Mouse (Mus musculus) myocyte (in vitro differentiated cells): ENCODE results near the gene Stard8. TPM values are rescaled to one million over a fixed set of nuclear protein-coding genes. Genes with fewer than 3 reads are reported as not detected.

Source experiments
- H3K27me3 ChIP-seq: one replicate; pipeline ENCODE4 v1.6.1; 2011; ENCODE audit not compliant: control insufficient read depth, insufficient read depth, insufficient read length
- H3K36me3 ChIP-seq: one replicate; pipeline ENCODE4 v1.6.1; 2011; ENCODE audit not compliant: control insufficient read depth, insufficient read depth
- H3K4me2 ChIP-seq: one replicate; pipeline ENCODE4 v1.6.1; 2011; ENCODE audit warnings: low read depth, control low read depth
- H3K4me3 ChIP-seq: one replicate; pipeline ENCODE4 v1.5.1; 2011; ENCODE audit warnings: mild to moderate bottlenecking, control low read depth, moderate library complexity
- H3K79me2 ChIP-seq: one replicate; pipeline ENCODE4 v1.6.1; 2011; ENCODE audit not compliant: control insufficient read depth, insufficient read depth
- H3ac ChIP-seq: one replicate; pipeline ENCODE4 v1.6.1; 2011; ENCODE audit not compliant: control insufficient read depth, insufficient read length
- CEBPB ChIP-seq: IDR thresholded peaks from 2 replicates; pipeline ENCODE4 v1.6.1; 2011; ENCODE audit warnings: mild to moderate bottlenecking, moderate library complexity; ENCODE audit not compliant: poor library complexity, insufficient read depth, severe bottlenecking
- E2F4 ChIP-seq: IDR thresholded peaks from one replicate; pipeline ENCODE4 v1.6.1; 2011; ENCODE audit warnings: mild to moderate bottlenecking, control low read depth, moderate library complexity; ENCODE audit not compliant: insufficient read depth
- MAX ChIP-seq: IDR thresholded peaks from one replicate; pipeline ENCODE4 v1.6.1; 2011; ENCODE audit warnings: low read depth, mild to moderate bottlenecking, control low read depth
- MYOD1 ChIP-seq, 3 experiments: IDR thresholded peaks; one replicate each; pipeline ENCODE4 v1.6.1; 2011; ENCODE audit warnings: control low read depth in 2 of 3, low read depth in 2 of 3, mild to moderate bottlenecking in 2 of 3, moderate library complexity in 1 of 3; ENCODE audit not compliant: insufficient read length in 2 of 3, control insufficient read depth in 1 of 3
- MYOG ChIP-seq, 3 experiments: IDR thresholded peaks; one replicate each; pipeline ENCODE4 v1.6.1; 2011; ENCODE audit warnings: control low read depth in 2 of 3, low read depth in 2 of 3, mild to moderate bottlenecking in 2 of 3; ENCODE audit not compliant: insufficient read length in 2 of 3, control insufficient read depth in 1 of 3, insufficient read depth in 1 of 3
- POLR2A ChIP-seq: IDR thresholded peaks from one replicate; pipeline ENCODE4 v1.6.1; 2011; ENCODE audit warnings: low read depth, mild to moderate bottlenecking, control low read depth, moderate library complexity; ENCODE audit not compliant: insufficient read length
- POLR2AphosphoS2 ChIP-seq: IDR thresholded peaks from one replicate; pipeline ENCODE4 v1.6.1; 2011; ENCODE audit warnings: low read depth, control low read depth; ENCODE audit not compliant: insufficient read length
- REST ChIP-seq: IDR thresholded peaks from one replicate; pipeline ENCODE4 v1.6.1; 2011; ENCODE audit warnings: mild to moderate bottlenecking, control low read depth, moderate library complexity; ENCODE audit not compliant: insufficient read depth, insufficient read length
- SRF ChIP-seq: IDR thresholded peaks from one replicate; pipeline ENCODE4 v1.6.1; 2011; ENCODE audit warnings: low read depth; ENCODE audit not compliant: control insufficient read depth, insufficient read length
- TCF12 ChIP-seq: IDR thresholded peaks from one replicate; pipeline ENCODE4 v1.6.1; 2011; ENCODE audit warnings: mild to moderate bottlenecking, control low read depth; ENCODE audit not compliant: poor library complexity, insufficient read depth, severe bottlenecking
- TCF3 ChIP-seq: IDR thresholded peaks from one replicate; pipeline ENCODE4 v1.6.1; 2011; ENCODE audit warnings: low read depth, control low read depth; ENCODE audit not compliant: insufficient read length
- USF1 ChIP-seq: IDR thresholded peaks from one replicate; pipeline ENCODE4 v1.6.1; 2011; ENCODE audit warnings: low read depth, mild to moderate bottlenecking, control low read depth, moderate library complexity
- polyA plus RNA-seq: library from polyadenylated mRNA; unstranded; fragments of >200 nt; fragmentation: generic; extraction: Trizol; gene quantifications from one replicate; pipeline ENCODE4 v1.2.1, GENCODE M21; 2012; ENCODE audit warnings: missing spikeins

Gene Stard8
- 0.06 TPM for polyA plus RNA-seq

GRCm38 (mm10) chrX:99003046-99003445 is at the start of gene Stard8:
Stard8 (plus strand) TSS chrX:99003248.
- TF ChIP-seq POLR2A (no peak), MAX (no peak), POLR2AphosphoS2 (no peak), TCF3 (no peak), REST (no peak), E2F4 (no peak), MYOD1 (IDR thresholded peaks at IDR 0.05; ENCODE audit: control insufficient read depth in 1 of 3, insufficient read length in 2 of 3, low read depth in 2 of 3) (no peak), SRF (no peak), USF1 (no peak), MYOG (IDR thresholded peaks at IDR 0.05; ENCODE audit: control insufficient read depth in 1 of 3, insufficient read depth in 1 of 3, insufficient read length in 2 of 3, low read depth in 2 of 3) (no peak), TCF12 (no peak), CEBPB (no peak)

GRCm38 (mm10) chrX:98953941-98954340 is 49.1 kb upstream of the Stard8 start:
- H3K79me2 ChIP-seq, result no peaks in the 10 kb centered on the region
- H3K4me2 ChIP-seq, result no peak overlapping the region
- no peaks in the 10 kb centered on the region for H3K36me3 ChIP-seq
- TF ChIP-seq USF1, result no peak
- no peak for TF ChIP-seq MAX
- H3K4me3 ChIP-seq, result no peak overlapping the region
- no peak overlapping the region for H3ac ChIP-seq
- H3K27me3 ChIP-seq, result no peaks in the 10 kb centered on the region

More at GRCm38 (mm10) chrX:99003046-99003445, at the start of gene Stard8:
- Histone ChIP-seq H3K4me2 (no peak within 1 kb of the TSS), H3K36me3 (no peaks in the 10 kb centered on the region), H3K4me3 (no peak within 1 kb of the TSS), H3K79me2 (no peaks in the 10 kb centered on the region), H3K27me3 (no peaks in the 10 kb centered on the region), H3ac (no peak within 1 kb of the TSS)

GRCm38 (mm10) chrX:98958287-98958686 is 44.8 kb upstream of the Stard8 start:
- H3K4me2 ChIP-seq, result no peak overlapping the region
- no peaks in the 10 kb centered on the region for H3K36me3 ChIP-seq
- H3K4me3 ChIP-seq, result no peak overlapping the region
- no peaks in the 10 kb centered on the region for H3K79me2 ChIP-seq
- no peaks in the 10 kb centered on the region for H3K27me3 ChIP-seq
- TF ChIP-seq REST (no peak), MAX (no peak)
- no peak overlapping the region for H3ac ChIP-seq

- Histone ChIP-seq H3K79me2 (no peaks in the 10 kb centered on the region), H3K4me3 (no peak overlapping the region), H3ac (no peak overlapping the region), H3K27me3 (no peaks in the 10 kb centered on the region), H3K4me2 (no peak overlapping the region), H3K36me3 (no peaks in the 10 kb centered on the region)
- TF ChIP-seq E2F4 (no peak), CEBPB (no peak), POLR2AphosphoS2 (no peak), TCF12 (no peak), REST (no peak), POLR2A (no peak), SRF (no peak), MAX (no peak), MYOD1 (IDR thresholded peaks at IDR 0.05; ENCODE audit: control insufficient read depth in 1 of 3, insufficient read length in 2 of 3, low read depth in 2 of 3) (no peak), TCF3 (no peak), MYOG (IDR thresholded peaks at IDR 0.05; ENCODE audit: control insufficient read depth in 1 of 3, insufficient read depth in 1 of 3, insufficient read length in 2 of 3, low read depth in 2 of 3) (no peak), USF1 (no peak)
Observed at GRCm38 (mm10) chrX:98959050-98959449, 44.0 kb upstream of the Stard8 start.

GRCm38 (mm10) chrX:98963742-98964141 is 39.3 kb upstream of the Stard8 start:
- no peaks in the 10 kb centered on the region for H3K27me3 ChIP-seq
- no peak overlapping the region for H3K4me3 ChIP-seq
- H3ac ChIP-seq, result no peak overlapping the region
- H3K4me2 ChIP-seq, result no peak overlapping the region
- TF ChIP-seq TCF12, result no peak
- no peak for TF ChIP-seq MYOG (IDR thresholded peaks at IDR 0.05; ENCODE audit: control insufficient read depth in 1 of 3, insufficient read depth in 1 of 3, insufficient read length in 2 of 3, low read depth in 2 of 3)
- no peak for TF ChIP-seq CEBPB
- TF ChIP-seq REST, result no peak
- TF ChIP-seq POLR2AphosphoS2, result no peak
- no peak for TF ChIP-seq MYOD1 (IDR thresholded peaks at IDR 0.05; ENCODE audit: control insufficient read depth in 1 of 3, insufficient read length in 2 of 3, low read depth in 2 of 3)
- TF ChIP-seq E2F4, result no peak
- TF ChIP-seq POLR2A, result no peak
- TF ChIP-seq MAX, result no peak
- H3K79me2 ChIP-seq, result no peaks in the 10 kb centered on the region
- H3K36me3 ChIP-seq, result no peaks in the 10 kb centered on the region
